Mouse (Mus musculus) kidney, embryonic 15.5 days (tissue): ENCODE data around the gene Tmsb4x. TPM values are rescaled to one million over a fixed set of nuclear protein-coding genes. Genes with fewer than 3 reads are reported as not detected.

Experiments used
- ATAC-seq: fragments of 200-750 bp; cut with Nextera tagmentation; replicated peaks from 2 replicates; pipeline ENCODE4 v1.8.0; 2017; ENCODE audit warnings: moderate TSS enrichment; ENCODE audit not compliant: low FRiP score
- H3K27ac ChIP-seq: fragments of 300-500 bp; sonication (generic); 2 replicates; pipeline ENCODE4 v1.5.1; 2015; ENCODE audit warnings: mild to moderate bottlenecking, inconsistent platforms
- H3K27me3 ChIP-seq: fragments of 300-500 bp; sonication (generic); 2 replicates; pipeline ENCODE4 v1.6.1; 2015; ENCODE audit warnings: inconsistent platforms
- H3K36me3 ChIP-seq: fragments of 300-500 bp; sonication (generic); 2 replicates; pipeline ENCODE4 v1.6.1; 2015; ENCODE audit warnings: inconsistent platforms
- H3K4me1 ChIP-seq: fragments of 300-500 bp; sonication (generic); 2 replicates; pipeline ENCODE4 v1.6.1; 2015; ENCODE audit warnings: inconsistent platforms
- H3K4me2 ChIP-seq: fragments of 300-500 bp; sonication (generic); 2 replicates; pipeline ENCODE4 v1.6.1; 2015; ENCODE audit warnings: moderate library complexity, mild to moderate bottlenecking, inconsistent platforms
- H3K4me3 ChIP-seq: fragments of 300-500 bp; sonication (generic); replicated peaks from 2 replicates; pipeline ENCODE4 v1.5.1; 2015; ENCODE audit warnings: mild to moderate bottlenecking, inconsistent platforms
- H3K9ac ChIP-seq: fragments of 300-500 bp; sonication (generic); 2 replicates; pipeline ENCODE4 v1.6.1; 2015; ENCODE audit warnings: mild to moderate bottlenecking, inconsistent platforms
- H3K9me3 ChIP-seq: fragments of 300-500 bp; sonication (generic); replicated peaks from 2 replicates; pipeline ENCODE4 v1.6.1; 2016; ENCODE audit warnings: inconsistent platforms
- WGBS: fragments of 180-500 bp; shearing (Covaris S2); methylation state at CpG from one replicate; pipeline ENCODE4 v1.1.7; 2015; ENCODE audit warnings: mixed read lengths; 5-methylcytosine and 5-hydroxymethylcytosine counted together
- polyA plus RNA-seq: library from polyadenylated mRNA; unstranded; fragments of >200 nt; fragmentation: Nextera tagmentation; extraction: Ambion mirVana; gene quantifications from 2 replicates; pipeline ENCODE4 v1.2.1, GENCODE M21; 2015

Gene Tmsb4x
- polyA plus RNA-seq, 1 experiment from 2014 or later, result 2,736 TPM

GRCm38 (mm10) chrX:167179961-167180642, 29.0 kb downstream of the Tmsb4x start:
- H3K27ac ChIP-seq, result no peak overlapping the region
- 57% methylated on average over 4 of the region's 4 CpGs for WGBS
- H3K4me3 ChIP-seq, result no peak overlapping the region
- H3K27me3 ChIP-seq, result peaks cover 50% of the 10 kb centered on the region
- H3K36me3 ChIP-seq, result no peaks in the 10 kb centered on the region
- H3K9me3 ChIP-seq, result no peaks in the 10 kb centered on the region
- H3K9ac ChIP-seq, result no peak overlapping the region
- no peak overlapping the region for H3K4me2 ChIP-seq
- ATAC-seq, result no peak
- H3K4me1 ChIP-seq, result no peaks in the 10 kb centered on the region

GRCm38 (mm10) chrX:167179549-167179948, 29.6 kb downstream of the Tmsb4x start:
- Histone ChIP-seq H3K9me3 (no peaks in the 10 kb centered on the region), H3K27me3 (peaks cover 50% of the 10 kb centered on the region), H3K4me2 (no peak overlapping the region), H3K36me3 (no peaks in the 10 kb centered on the region), H3K27ac (no peak overlapping the region), H3K4me1 (no peaks in the 10 kb centered on the region), H3K9ac (no peak overlapping the region), H3K4me3 (no peak overlapping the region)
- WGBS, result 90% methylated on average over 3 of the region's 3 CpGs
- ATAC-seq, result no peak

- 80% methylated on average over 6 of the region's 6 CpGs for WGBS
- Histone ChIP-seq H3K4me2 (no peak overlapping the region), H3K4me1 (no peaks in the 10 kb centered on the region), H3K9me3 (no peaks in the 10 kb centered on the region), H3K27ac (no peak overlapping the region), H3K9ac (no peak overlapping the region), H3K27me3 (peaks cover 48% of the 10 kb centered on the region), H3K4me3 (no peak overlapping the region), H3K36me3 (no peaks in the 10 kb centered on the region)
- no peak for ATAC-seq
Observed at GRCm38 (mm10) chrX:167175319-167175718, 33.8 kb downstream of the Tmsb4x start.

GRCm38 (mm10) chrX:167174311-167174710, 34.8 kb downstream of the Tmsb4x start:
- Histone ChIP-seq H3K36me3 (no peaks in the 10 kb centered on the region), H3K9me3 (no peaks in the 10 kb centered on the region)
- 75% methylated on average over 3 of the region's 3 CpGs for WGBS

GRCm38 (mm10) chrX:167172256-167172655, 36.9 kb downstream of the Tmsb4x start:
- 80% methylated on average over 2 of the region's 2 CpGs for WGBS
- Histone ChIP-seq H3K9ac (no peak overlapping the region), H3K36me3 (no peaks in the 10 kb centered on the region), H3K4me3 (no peak overlapping the region), H3K27me3 (peaks cover 54% of the 10 kb centered on the region), H3K27ac (no peak overlapping the region), H3K9me3 (no peaks in the 10 kb centered on the region), H3K4me2 (no peak overlapping the region), H3K4me1 (0 out of 2 replicates have a peak, but pooled peaks cover under 1% of the 10 kb centered on the region)
- ATAC-seq, result no peak

More at GRCm38 (mm10) chrX:167174311-167174710, 34.8 kb downstream of the Tmsb4x start:
- no peak for ATAC-seq
- Histone ChIP-seq H3K4me2 (no peak overlapping the region), H3K9ac (no peak overlapping the region), H3K27ac (no peak overlapping the region), H3K4me1 (no peaks in the 10 kb centered on the region), H3K27me3 (peaks cover 51% of the 10 kb centered on the region), H3K4me3 (no peak overlapping the region)

- ATAC-seq, result no peak
- WGBS, result 75% methylated on average over 2 of the region's 2 CpGs
Observed at GRCm38 (mm10) chrX:167171281-167171680, 37.8 kb downstream of the Tmsb4x start.

GRCm38 (mm10) chrX:167167282-167167681, 41.8 kb downstream of the Tmsb4x start:
- Histone ChIP-seq H3K4me1 (0 out of 2 replicates have a peak, but pooled peaks cover 2% of the 10 kb centered on the region), H3K4me3 (no peak overlapping the region), H3K9ac (no peak overlapping the region), H3K36me3 (no peaks in the 10 kb centered on the region), H3K27me3 (peaks cover 64% of the 10 kb centered on the region), H3K27ac (no peak overlapping the region), H3K9me3 (no peaks in the 10 kb centered on the region), H3K4me2 (no peak overlapping the region)
- WGBS, result 63% methylated on average over 2 of the region's 2 CpGs
- ATAC-seq, result no peak

More at GRCm38 (mm10) chrX:167171281-167171680, 37.8 kb downstream of the Tmsb4x start:
- Histone ChIP-seq H3K36me3 (no peaks in the 10 kb centered on the region), H3K27me3 (peaks cover 61% of the 10 kb centered on the region), H3K4me1 (0 out of 2 replicates have a peak, but pooled peaks cover 2% of the 10 kb centered on the region), H3K9ac (no peak overlapping the region), H3K4me3 (no peak overlapping the region), H3K9me3 (no peaks in the 10 kb centered on the region), H3K27ac (no peak overlapping the region), H3K4me2 (no peak overlapping the region)

- Histone ChIP-seq H3K36me3 (no peaks in the 10 kb centered on the region), H3K27ac (no peak overlapping the region), H3K4me2 (no peak overlapping the region), H3K27me3 (peaks cover 58% of the 10 kb centered on the region), H3K9ac (no peak overlapping the region), H3K9me3 (no peaks in the 10 kb centered on the region), H3K4me3 (no peak overlapping the region), H3K4me1 (0 out of 2 replicates have a peak, but pooled peaks cover 2% of the 10 kb centered on the region)
- 77% methylated on average over 1 of the region's 1 CpGs for WGBS
- ATAC-seq, result no peak
Observed at GRCm38 (mm10) chrX:167166051-167166450, 43.1 kb downstream of the Tmsb4x start.

GRCm38 (mm10) chrX:167157691-167158090, 51.4 kb downstream of the Tmsb4x start:
- no peaks in the 10 kb centered on the region for H3K9me3 ChIP-seq
- ATAC-seq, result no peak

More at GRCm38 (mm10) chrX:167157691-167158090, 51.4 kb downstream of the Tmsb4x start:
- Histone ChIP-seq H3K4me1 (no peaks in the 10 kb centered on the region), H3K9ac (no peak overlapping the region), H3K4me3 (no peak overlapping the region), H3K27me3 (peaks cover 58% of the 10 kb centered on the region), H3K27ac (no peak overlapping the region), H3K4me2 (no peak overlapping the region), H3K36me3 (no peaks in the 10 kb centered on the region)
- 69% methylated on average over 4 of the region's 4 CpGs for WGBS

Other genes starting within 250 kb of the Tmsb4x start
- gene Tlr8, start 55.0 kb upstream of the Tmsb4x start, polyA plus RNA-seq, result 0.17 TPM in 2 replicates
- gene Tlr7, start 121.2 kb upstream of the Tmsb4x start, polyA plus RNA-seq, result 0.39 and 0.44 TPM in 2 replicates
- gene Prps2, start 173.4 kb upstream of the Tmsb4x start, polyA plus RNA-seq, result 30.1 and 33.5 TPM in 2 replicates